Mouse (Mus musculus) urinary bladder, postnatal 4 days (tissue): ENCODE results near the gene Sufu.

Experiments
- DNase-seq, 2 experiments: peaks; one replicate each; pipeline ENCODE4 v3.0.0; 2021 to 2022; ENCODE audit warnings: low spot score in 2 of 2

The Sufu gene

DNA sequence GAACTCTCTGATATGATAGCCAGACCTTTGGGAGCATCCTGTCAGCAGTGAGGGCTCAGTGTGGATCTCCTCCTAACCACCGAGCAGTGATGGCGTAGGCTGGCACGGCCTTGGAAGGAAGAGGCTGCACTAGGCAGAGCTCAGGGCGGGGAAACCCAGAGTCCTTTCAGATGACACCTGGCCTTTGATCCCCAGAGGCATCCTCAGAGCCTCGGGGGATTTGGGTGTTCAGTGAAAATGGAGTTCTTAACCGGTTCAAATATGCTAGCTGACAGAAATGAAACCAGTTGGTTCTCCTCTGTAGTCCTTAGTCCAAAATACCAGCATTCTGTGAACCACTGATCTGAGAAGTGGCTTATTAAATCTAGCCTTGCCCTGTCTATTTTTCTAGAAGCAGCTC, 69.5 kb downstream of the Sufu start:
- no peak for DNase-seq

DNA sequence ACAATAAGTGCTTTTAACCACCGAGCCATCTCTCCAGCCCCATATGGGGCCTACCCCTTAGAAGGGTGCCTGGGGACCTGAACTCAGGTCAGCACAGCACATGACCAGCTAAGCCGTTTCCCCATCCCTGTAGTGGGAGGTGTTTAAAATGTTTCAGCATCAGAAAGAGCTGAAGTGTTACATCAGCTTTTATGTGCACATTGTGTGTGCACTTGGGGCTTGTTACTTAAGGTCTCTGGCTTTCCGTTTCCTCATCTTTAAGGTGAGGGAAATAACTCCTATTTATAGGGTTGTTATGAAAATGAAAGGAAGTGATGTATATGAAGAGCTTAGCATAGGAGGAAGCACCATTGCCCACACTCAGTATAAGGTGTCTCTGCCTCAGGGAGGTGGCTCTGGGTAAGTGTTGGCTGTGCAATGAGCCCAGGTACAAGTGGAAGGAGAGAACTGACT, 70.4 kb downstream of the Sufu start:
- DNase-seq: no peak

DNA sequence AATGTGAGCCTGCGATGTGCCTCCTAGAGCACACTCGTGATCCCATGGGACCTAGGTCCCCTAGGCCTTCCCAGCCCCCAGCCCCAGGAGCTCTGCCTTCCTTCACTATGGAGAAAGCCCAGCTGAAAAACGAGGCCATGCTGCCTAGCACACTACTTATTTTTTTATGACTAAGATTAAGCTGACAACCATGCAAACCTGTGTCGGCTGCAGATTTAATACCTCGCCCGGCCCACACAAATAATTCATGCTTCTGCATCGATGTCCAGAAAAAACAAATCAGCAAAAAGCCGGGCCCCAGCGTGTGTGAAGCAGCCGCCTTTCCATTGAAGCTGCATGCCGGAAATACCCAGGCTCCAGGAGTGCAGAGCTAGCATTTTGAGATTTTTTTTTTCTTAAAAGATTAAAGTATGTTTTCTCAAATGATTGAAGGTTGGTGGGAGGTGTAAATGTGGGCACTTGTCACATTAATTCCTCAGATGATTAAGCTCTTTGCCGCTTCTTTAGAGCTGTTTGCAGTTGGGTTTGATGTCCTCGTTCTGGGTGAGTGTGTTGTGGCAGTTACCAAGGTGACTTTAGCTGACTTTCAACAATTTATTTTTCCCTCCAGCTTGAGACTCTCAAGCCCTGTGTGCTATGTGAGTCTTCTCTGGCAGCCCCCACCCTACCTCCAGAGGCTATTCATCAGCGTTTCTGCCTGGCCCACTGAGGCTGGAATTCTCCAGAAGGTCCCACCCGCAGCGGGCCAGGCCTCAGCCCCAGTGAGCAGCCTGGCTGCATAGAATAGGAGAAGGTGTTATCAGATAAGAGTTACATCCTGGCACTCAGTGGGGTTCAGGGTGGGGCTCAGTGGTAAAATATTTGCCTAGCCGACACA, 73.9 kb downstream of the Sufu start:
- no peak for DNase-seq

DNA sequence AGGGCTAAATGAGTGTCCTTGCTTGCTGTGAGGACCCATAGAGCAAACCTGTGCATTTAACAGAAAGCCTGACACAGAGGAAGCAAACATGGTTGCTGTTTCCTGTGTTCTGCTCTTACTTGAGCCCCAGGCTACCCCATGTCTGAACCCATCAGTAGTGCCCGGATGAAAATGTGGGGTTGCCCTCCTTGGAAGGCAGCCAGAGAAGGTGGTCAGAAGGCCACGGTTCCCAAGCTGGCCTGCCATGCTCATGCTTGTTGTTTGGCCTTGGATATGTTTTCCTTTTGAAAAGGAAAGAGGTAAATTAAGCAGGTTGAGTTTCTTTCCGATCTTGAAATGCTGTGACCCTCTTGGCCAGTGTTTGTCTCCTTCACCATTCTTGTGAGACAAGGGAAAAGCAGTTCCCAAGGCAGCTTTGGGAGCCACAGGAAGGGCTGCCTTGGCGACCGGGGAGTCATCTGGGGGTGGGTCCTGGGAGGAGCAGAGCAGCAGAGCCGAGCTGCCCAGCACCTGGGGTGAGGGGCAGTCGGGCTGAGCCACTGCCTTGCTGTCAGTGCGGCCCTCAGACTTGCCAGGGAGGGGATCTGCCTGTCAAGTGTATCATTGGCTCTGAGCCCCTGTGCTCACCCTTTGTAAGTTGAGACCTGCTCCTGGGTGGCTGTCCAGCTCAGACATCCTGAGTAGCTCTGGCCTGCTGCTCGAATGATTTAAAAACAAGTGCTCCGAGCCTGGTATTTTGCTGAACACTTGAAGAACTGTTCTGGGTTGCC, 74.8 kb downstream of the Sufu start:
- DNase-seq: no peak

DNA sequence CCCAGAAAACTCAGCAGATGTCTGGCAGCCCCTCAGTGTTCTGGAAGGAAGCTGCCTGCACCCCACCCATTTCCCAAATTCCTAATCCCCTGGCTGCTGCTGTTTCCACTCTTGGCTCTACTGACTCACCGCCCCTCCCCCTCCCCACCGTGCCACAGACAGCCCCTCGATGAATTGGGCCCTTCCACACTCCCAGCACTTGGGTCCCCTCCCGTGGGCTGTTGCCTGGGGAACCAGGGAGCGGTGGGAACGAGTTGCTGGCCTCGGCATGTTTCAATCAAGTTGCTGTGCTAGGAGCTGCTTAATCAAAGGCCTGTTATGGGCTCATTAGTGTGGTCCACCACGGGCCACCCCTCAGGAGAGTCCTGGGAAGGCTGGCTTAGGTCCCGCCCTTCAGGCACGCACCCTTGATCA, 80.7 kb downstream of the Sufu start:
- no peak for DNase-seq

DNA sequence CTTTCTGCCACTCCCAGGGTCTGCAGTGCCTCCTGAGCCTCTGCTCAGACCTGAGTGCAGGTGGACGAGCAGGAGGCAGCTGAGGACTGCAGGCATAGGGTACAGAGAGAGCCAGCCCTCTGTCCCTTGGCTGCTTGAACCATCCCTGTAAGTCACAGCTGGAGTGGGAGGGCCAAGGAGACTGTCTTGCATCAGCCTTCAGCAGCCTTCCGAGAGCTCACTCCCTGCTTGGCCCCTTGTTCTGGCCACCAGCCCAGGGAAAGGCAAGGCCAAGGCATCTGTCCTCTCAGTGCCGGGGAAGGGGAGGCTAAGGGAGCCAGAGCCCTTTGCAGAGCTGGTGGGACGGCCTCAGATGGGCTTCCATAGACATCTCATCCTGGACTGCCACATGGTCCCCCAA, 81.5 kb downstream of the Sufu start:
- DNase-seq: no peak

DNA sequence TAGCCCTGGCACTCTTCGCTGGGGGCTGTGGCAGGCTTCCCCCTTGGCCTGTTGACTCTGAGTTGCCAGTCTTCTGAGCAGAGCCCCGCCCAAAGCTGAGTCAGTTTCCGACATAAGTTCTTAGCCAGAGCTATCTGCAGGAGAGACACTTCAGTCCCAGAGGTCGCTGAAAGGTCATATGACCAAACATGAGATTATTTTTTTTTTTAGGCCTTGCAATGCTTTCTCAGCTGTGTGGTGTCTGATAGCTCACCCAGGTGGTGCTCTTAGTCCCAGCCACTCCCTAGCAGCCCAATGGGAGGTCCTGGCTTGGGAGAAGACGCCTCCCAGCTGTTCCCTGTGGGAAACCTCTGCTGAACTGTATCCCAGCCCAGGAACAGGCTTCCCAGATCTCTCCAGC, 82.1 kb downstream of the Sufu start:
- no peak for DNase-seq

DNA sequence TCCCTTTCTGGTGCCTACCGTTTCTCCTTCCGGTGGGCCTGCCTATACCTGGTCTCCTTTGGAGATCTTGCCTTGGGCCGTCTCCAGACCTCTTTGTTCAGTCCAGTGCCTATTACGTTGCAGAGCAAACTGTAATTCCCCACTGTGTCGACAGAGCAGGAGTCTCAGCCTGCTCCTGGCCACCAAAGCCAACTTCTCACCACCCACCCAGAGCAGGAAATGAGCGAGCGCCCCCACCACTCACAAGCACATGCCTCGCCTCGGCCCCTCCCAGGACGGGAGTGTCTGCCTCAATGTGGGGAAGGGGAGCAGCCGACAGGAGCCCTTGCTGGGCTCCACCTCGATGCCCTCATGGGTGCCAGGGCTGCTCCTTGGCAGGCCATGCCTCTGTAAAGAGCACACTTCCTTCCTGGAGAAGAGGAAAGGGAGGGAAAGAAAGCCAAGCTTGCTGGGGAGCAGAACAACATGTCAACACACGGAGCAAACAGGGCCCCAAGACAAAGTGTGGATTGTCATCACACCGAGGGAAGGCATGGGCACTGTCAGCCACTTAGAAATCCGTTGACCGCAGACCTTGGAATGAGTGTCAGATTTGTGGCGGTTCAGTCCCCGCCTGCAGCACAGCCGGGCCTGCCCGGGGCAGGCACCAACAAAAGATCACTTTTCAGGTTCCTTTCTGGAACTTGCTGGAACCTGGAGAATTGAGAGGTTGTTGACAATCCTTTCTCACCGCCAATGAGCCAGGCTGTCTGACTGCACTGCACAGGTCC, 82.8 kb downstream of the Sufu start:
- no peak for DNase-seq

DNA sequence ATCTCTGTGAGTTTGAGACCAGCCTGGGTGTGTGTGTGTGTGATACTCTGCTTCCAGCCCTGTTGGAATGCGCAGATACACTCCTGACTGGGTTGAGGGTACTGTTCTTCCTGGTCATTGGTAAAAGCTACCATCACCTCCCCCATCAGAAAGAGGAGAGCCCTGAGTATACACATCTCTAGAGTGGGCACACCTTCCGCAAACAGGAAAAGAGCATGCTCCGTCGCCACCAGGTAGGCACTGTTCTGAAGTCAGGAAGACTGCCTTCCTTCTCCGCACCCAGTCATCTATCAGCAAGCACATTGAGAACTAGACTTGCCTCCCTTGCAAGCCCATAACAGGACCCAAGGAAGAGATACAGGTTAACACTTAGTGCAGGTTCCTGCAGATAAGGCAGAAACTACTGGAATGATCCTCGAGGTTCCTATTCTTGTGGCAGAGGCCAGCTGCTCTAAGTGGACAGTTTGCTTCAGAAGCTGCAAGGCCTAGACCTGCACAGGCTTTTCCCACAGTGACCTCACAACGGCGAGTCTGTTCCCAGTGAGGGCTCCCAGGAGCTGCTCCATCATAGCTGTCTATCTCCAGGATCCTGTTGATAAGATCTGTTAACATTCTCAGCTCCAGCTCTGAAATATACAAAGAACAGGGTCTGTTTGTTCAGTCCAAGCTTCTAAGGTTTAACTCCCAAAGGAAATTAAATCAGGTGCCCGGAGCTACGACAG, 84.1 kb downstream of the Sufu start:
- no peak for DNase-seq

DNA sequence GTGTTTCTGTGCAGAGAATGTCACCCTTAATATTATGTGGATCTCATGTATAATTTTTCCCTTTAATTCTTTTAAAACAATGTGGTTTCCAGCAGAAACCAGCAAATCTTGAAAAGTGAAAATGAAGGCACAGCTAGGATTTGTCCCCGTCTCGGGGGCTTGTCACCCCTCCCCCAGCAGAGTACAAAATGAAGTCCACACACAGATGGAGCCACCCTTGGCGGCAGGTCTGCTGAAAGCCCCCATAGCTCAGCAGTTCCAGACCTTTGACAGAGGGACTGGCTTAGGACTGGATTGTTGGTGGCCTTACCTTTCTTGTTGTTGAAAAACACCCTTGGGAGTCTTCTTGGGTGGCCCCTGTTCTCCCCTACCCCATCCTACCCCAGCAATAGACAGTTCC, 84.7 kb downstream of the Sufu start:
- DNase-seq: no peak

DNA sequence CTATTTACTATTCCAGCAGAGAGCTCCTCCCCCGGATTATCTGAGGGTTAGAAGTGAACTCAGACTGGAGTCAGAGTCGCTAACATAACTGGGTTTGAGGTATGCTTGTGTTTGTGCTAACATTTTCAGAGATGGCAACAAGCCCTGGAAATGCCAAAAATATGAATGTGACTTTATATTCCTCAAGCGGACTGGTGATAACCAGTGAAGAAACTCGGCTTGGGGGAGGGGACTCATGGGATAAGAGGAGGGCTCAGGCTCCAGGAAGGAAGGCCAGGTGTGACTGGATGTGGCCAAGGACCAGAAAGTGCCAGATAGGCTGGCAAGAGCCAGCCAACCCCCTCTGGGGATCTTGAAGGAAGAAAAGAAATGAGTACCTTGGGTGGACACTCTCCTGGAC, 85.1 kb downstream of the Sufu start:
- DNase-seq: no peak

DNA sequence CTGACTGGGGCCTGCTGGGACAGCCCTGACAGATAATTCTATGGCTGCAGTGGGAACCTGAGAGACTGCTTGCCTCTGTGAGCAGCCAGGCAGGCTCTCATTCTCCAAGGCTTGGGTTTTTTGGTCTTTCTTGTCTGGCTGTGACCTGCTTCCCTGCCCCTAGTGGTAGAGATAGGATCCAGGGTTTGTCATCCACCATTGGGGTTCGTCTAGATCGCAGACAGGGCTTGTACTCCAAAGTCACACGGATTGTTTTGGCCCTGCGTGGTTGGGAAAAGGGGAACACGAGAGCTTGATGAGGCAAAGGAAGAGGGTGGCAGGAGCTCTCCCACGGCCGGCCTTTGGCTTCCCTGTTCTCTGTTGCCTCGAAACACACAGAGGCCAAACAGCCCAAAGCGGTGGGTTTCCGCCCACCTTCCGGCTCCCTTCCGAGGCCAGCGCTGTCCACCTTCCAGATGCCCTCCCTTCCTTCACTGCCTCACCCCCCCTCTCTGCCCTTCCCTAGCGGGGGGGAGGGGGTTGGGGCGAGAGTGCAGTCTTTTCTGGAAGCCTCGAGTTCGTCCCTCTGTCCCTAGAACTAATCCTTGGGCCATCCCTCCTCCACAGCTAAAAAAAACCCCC, 86.3 kb downstream of the Sufu start:
- DNase-seq: no peak

DNA sequence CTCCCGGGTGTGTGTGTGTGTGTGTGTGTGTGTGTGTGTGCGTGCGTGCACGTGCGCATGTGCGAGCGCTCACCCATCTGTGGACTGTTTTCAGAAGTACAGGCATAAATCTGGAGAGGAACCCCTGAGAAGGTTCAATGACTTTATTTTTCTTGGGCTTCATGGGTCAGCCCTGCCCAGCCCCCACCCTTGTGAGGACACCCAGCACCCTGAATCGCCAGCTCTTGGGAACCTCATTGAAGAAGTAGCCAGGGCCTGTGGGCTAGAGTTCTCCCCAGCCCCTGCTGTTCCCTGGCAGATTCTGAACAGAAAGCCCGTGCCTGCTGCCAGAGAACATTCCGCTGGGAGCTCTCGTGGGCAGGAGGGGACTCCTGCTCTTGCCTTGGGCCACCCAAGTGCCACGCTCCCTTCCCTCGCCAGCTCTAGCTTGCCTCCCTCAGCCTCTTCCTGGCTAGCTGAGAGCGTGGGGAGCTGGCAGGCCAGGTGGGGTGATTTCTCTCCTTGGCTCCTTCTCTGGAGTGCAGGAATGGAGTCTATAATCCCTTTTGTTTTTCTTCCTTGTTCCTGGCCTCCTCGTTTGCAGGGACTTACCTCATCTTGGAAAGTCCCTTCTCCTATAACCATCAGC, 87.1 kb downstream of the Sufu start:
- DNase-seq: no peak

DNA sequence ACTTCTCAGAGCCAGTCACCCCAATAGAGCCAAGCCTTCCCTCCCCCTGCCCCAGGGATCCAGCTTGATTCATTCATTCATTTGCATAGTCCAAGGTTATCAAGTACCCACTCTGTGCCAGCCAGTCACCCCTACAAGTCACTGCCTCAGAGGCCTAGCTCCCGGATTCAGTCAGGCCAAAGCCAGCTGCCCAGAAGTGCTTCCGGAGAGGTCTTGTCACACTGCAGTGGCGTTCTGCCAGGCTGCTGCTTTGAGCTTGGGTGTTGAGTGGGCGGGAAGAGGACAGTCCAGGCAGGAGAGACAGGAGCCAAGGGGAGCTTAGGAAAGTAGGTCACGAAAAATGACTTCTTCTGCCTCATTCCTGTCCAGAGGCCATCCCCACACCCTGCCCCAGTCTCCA, 87.8 kb downstream of the Sufu start:
- DNase-seq: peak in 1 of 2 experiments; percentile 52

DNA sequence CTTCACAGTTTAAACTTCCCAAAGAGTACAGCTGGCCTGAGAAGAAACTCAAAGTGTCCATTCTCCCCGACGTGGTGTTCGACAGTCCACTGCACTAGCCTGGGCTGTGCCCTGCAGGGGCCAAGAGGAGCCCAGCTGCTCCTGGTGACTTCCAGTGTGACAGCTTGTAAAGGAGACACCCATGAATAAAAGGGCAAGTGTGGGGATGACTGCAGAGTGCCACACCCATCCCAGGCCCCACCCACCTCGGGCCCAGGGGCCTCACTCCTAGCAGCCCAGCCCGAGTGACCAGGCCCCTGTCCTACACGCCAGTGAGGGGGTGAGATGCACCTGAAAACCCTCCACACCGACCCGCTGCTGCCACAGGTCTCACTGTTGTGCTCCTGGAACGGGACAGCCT, 89.2 kb downstream of the Sufu start:
- DNase-seq: no peak

DNA sequence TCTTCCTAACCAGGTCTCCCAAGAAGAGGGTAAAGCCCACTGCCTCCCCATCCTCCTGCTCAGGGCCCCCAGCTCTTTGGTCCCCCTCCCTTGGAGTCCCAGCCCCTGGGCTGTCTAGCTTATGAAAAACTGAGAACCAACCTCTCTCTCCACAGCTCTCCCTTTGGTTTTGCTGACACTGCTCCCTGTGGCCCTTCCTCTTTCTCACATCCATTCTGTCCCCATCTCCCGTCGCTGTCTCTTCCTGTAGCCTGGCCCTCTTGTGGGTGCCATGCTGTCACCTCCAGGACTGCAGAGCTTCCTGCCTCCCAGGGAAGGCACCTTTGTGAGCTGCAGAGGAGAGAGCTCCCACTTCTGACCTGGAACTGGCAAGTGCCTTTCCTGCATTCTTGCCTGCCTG, 90.0 kb downstream of the Sufu start:
- no peak for DNase-seq

DNA sequence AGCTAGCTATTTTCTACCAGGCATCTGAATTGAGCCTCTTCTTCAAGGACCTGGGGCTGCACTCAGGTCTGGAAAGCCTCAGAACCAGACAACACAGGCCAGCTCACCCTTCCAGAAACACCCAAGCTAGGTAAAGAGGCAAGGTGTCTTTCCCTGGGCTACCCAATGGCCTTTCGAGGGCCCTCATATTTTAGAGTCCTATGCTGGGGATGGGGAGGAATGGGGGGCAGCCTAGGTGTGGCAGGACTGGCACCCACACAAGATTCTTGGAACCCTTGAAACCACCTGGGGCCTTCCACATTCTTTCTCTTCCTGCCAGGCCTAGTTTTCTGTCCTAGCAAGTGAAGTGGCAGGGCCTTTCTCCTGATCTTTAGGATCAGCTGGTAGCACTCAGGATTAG, 92.8 kb downstream of the Sufu start:
- DNase-seq: no peak

DNA sequence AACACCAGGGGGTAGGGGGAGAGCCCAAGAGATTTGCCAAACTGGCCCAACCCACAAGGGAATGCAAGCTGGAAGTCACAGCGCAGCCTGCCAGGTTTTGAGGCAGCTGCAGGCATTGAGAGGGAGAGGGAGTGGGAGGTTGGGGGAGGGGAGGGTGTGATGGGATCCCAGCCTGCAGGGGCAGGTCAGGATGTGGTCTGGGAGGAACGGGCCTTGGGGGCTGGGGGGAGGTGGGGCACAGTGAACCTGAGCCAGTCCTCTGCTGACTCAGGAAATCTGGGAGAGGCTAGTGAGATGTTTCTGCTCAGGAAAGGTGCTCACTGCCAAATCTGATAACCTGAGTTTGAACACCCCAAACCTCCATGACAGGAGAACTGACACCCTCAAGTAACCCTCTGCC, 93.9 kb downstream of the Sufu start:
- no peak for DNase-seq

DNA sequence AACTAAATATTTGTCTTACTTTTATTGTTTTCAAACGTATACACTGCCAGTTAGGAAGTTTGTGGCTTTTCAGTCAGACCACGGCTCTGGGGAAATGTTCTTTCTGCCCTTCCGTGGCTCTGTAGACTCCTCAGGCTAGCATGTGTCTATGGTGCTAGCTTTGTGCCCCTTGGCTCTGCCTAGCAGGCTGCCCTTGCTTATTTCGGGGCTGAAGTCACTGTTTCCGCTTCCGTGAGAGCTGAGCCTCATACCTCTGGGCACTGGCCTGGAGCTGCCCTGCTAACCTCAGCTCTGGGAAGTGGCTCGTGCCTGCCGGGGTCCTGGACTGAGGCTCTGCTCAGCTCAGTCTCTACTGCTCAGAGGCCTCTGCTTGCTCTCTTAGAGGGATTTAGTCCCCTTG, 98.4 kb downstream of the Sufu start:
- no peak for DNase-seq

DNA sequence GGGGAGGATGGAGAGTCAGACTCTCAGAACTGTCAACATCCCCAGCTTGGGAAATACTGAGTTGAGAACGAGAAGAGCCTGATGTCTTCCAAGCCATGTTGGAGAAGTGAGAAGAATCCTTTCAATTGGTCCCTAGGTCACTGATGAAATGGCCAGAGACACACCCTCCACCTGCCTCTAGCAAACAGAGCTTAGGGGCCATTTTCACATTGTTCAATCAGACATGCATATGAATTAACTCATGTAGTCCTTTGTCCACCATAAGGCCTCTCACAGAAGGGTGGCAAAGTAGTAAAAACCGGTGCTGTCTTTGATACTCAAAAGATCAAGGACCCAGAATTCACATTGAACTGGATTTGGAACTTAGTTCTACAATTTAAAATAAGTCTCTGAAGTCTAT, 100.5 kb downstream of the Sufu start:
- no peak for DNase-seq

DNA sequence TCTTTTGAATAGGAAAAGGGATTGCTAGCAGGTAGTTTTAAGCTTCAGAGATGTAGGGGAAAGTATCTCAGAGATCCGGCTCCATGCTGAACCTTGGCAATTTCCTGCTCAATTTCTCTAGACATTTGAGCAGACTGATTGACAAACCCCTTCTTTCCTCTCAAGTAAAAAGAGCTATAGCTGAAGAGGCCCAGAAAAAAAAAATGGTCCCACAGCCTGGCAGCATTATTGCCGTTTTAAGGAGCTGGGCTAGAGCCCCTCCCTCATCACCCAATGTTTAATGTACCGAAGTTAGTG, 102.8 kb downstream of the Sufu start:
- DNase-seq: no peak
